Comparison of ENCODE assay signal across 14 mouse cellular contexts in genomic region chr2:101741653-101742052, GRCm38 (mm10).
"Had no signal": no experiment of that assay in that cellular context is flagged by ENCODE, and none has a peak within 500 bp of the region (broad histone marks: within the 10 kb centered on the region; RNA-seq: fewer than 3 reads in every experiment).

No protein-coding gene starts in this region.

- DNase-seq: kidney, adult 18-20 months; kidney, postnatal 25 days; layer of hippocampus, adult 9-11 months; layer of hippocampus, postnatal 36 days; liver, embryonic 13.5 days; lung, adult 2 months; lung, postnatal 36 days; right cerebral cortex, postnatal 14 days; thymus, adult 2 months; thymus, postnatal 25 days had no signal

- H3K9ac ChIP-seq: hindbrain, embryonic 13.5 days; limb, embryonic 15.5 days; liver, embryonic 13.5 days had no signal

- H3K9me3 ChIP-seq: hindbrain, embryonic 13.5 days; limb, embryonic 15.5 days; liver, embryonic 13.5 days; midbrain, embryonic 10.5 days had no signal

- ATAC-seq: midbrain, embryonic 16.5 days had no signal

- H3K27me3 ChIP-seq: hindbrain, embryonic 13.5 days; limb, embryonic 15.5 days; liver, embryonic 13.5 days had no signal

- H3K4me2 ChIP-seq: hindbrain, embryonic 13.5 days; limb, embryonic 15.5 days; liver, embryonic 13.5 days had no signal

- H3K36me3 ChIP-seq: hindbrain, embryonic 13.5 days; liver, embryonic 13.5 days had no signal

- H3K4me1 ChIP-seq: hindbrain, embryonic 13.5 days; liver, embryonic 13.5 days had no signal

- H3K4me3 ChIP-seq: hindbrain, embryonic 13.5 days; limb, embryonic 15.5 days; liver, embryonic 13.5 days; midbrain, embryonic 10.5 days had no signal

- H3K27ac ChIP-seq: hindbrain, embryonic 13.5 days; limb, embryonic 15.5 days; liver, embryonic 13.5 days; midbrain, embryonic 10.5 days had no signal
